Mouse (Mus musculus): Measurements from ENCODE around the gene Mrgprb8. TPM values are rescaled to one million over a fixed set of nuclear protein-coding genes. Genes with fewer than 3 reads are reported as not detected.

Gene Mrgprb8
- total and polyA plus RNA-seq, 3 experiments: not detected

Other genes with a start within 250 kb of the Mrgprb8 start
- gene Mrgprb5, start 219.5 kb upstream of the Mrgprb8 start, total RNA-seq (2012; rRNA removed): not detected in 2 replicates
- not detected in 2 replicates for gene Mrgprb5, start 219.5 kb upstream of the Mrgprb8 start, total RNA-seq (2014; rRNA removed)
- not detected in 2 replicates for gene Mrgprb5, start 219.5 kb upstream of the Mrgprb8 start, polyA plus RNA-seq (2012; ENCODE audit: insufficient read length, low read depth)
- gene Mrgprb4, start 189.2 kb upstream of the Mrgprb8 start, total RNA-seq (2012; rRNA removed): not detected in 2 replicates
- gene Mrgprb4, start 189.2 kb upstream of the Mrgprb8 start, total RNA-seq (2014; rRNA removed): not detected in 2 replicates
- not detected in 2 replicates for gene Mrgprb4, start 189.2 kb upstream of the Mrgprb8 start, polyA plus RNA-seq (2012; ENCODE audit: insufficient read length, low read depth)
- not detected in 2 replicates for gene Mrgprb1, start 67.8 kb downstream of the Mrgprb8 start, total RNA-seq (2012; rRNA removed)
- gene Mrgprb1, start 67.8 kb downstream of the Mrgprb8 start, total RNA-seq (2014; rRNA removed): not detected in 2 replicates
- not detected in 2 replicates for gene Mrgprb1, start 67.8 kb downstream of the Mrgprb8 start, polyA plus RNA-seq (2012; ENCODE audit: insufficient read length, low read depth)
- not detected in 2 replicates for gene Mrgprx2, start 110.8 kb downstream of the Mrgprb8 start, total RNA-seq (2012; rRNA removed)
- gene Mrgprx2, start 110.8 kb downstream of the Mrgprb8 start, total RNA-seq (2014; rRNA removed): not detected in 2 replicates
- not detected in 2 replicates for gene Mrgprx2, start 110.8 kb downstream of the Mrgprb8 start, polyA plus RNA-seq (2012; ENCODE audit: insufficient read length, low read depth)
- not detected in 2 replicates for gene Mrgprb2, start 169.6 kb downstream of the Mrgprb8 start, total RNA-seq (2012; rRNA removed)
- gene Mrgprb2, start 169.6 kb downstream of the Mrgprb8 start, total RNA-seq (2014; rRNA removed): not detected in 2 replicates
- not detected in 2 replicates for gene Mrgprb2, start 169.6 kb downstream of the Mrgprb8 start, polyA plus RNA-seq (2012; ENCODE audit: insufficient read length, low read depth)

All from CH12.LX (cell line).